Comparison of ENCODE assay signal across 13 mouse cellular contexts in genomic region chr3:59478095-59478494, GRCm38 (mm10).
DNase-seq lines count a peak whose midpoint lies in the region; ATAC-seq lines count a peak whose summit lies in the region.
"Had no signal": no experiment of that assay in that cellular context is flagged by ENCODE, and none has a peak within 500 bp of the region (broad histone marks: within the 10 kb centered on the region; RNA-seq: fewer than 3 reads in every experiment).

No protein-coding gene starts in this region.

- intact Hi-C loops in gastrocnemius, postnatal 36 days (cut with DNase I): no loop called here

- H3K36me3 ChIP-seq in midbrain, embryonic 12.5 days: no peaks in the 10 kb centered on the region
- H3K36me3 ChIP-seq: embryonic facial prominence, embryonic 12.5 days had no signal

- no peaks in the 10 kb centered on the region for H3K9me3 ChIP-seq in midbrain, embryonic 12.5 days
- H3K9me3 ChIP-seq: embryonic facial prominence, embryonic 12.5 days had no signal

- H3K9ac ChIP-seq in midbrain, embryonic 12.5 days (replicated peaks): no peak overlapping the region
- H3K9ac ChIP-seq: embryonic facial prominence, embryonic 12.5 days had no signal

- H3K4me1 ChIP-seq in midbrain, embryonic 12.5 days: no peaks in the 10 kb centered on the region

- no peaks in the 10 kb centered on the region for H3K27me3 ChIP-seq in midbrain, embryonic 12.5 days
- H3K27me3 ChIP-seq: embryonic facial prominence, embryonic 12.5 days had no signal

- H3K27ac ChIP-seq in midbrain, embryonic 12.5 days (replicated peaks): no peak overlapping the region
- H3K27ac ChIP-seq: embryonic facial prominence, embryonic 12.5 days had no signal

- H3K4me2 ChIP-seq in midbrain, embryonic 12.5 days (replicated peaks): no peak overlapping the region
- H3K4me2 ChIP-seq: embryonic facial prominence, embryonic 12.5 days had no signal

- 23% methylated on average over 5 of the region's 5 CpGs for WGBS in midbrain, embryonic 12.5 days

- ATAC-seq in midbrain, embryonic 12.5 days (ENCODE audit: low FRiP score, low read depth): peak; percentile 60

- no peak overlapping the region for H3K4me3 ChIP-seq in midbrain, embryonic 12.5 days
- H3K4me3 ChIP-seq: embryonic facial prominence, embryonic 12.5 days; myocyte had no signal

- DNase-seq in cerebellum, postnatal 14 days: peak; percentile 16 to 18
- no peak for DNase-seq in cerebellum, adult 9-11 months
- DNase-seq in ES-CJ7 (ENCODE audit: low read depth, low spot score): peak; percentile 58
- DNase-seq in embryo, embryonic 9.5 days (ENCODE audit: extremely low spot score): peak; percentile 5
- DNase-seq in liver: no peak
- DNase-seq in thymus, postnatal 4 days: no peak
- no peak for DNase-seq in gastrocnemius, postnatal 36 days
- DNase-seq: adrenal gland, adult 2 months; kidney, postnatal 14 days; right cerebral cortex, adult 18-20 months had no signal

Comparison
In these comparisons a context has a peak if more than half of its experiments do, and no peak if none do; other contexts are left out.
1. DNase-seq: peak in cerebellum, postnatal 14 days (2 of 2), ES-CJ7 (single experiment) and embryo, embryonic 9.5 days (single experiment); none in cerebellum, adult 9-11 months (single experiment), liver (single experiment), thymus, postnatal 4 days (single experiment) and gastrocnemius, postnatal 36 days (0 of 2).